Mouse (Mus musculus): ENCODE measurements around the gene Plekha3. TPM values are rescaled to one million over a fixed set of nuclear protein-coding genes. Genes with fewer than 3 reads are reported as not detected.

The Plekha3 gene
- polyA plus RNA-seq (2015; fragmentation: Nextera tagmentation; extraction: Ambion mirVana): 12.7 and 13.6 TPM in 2 replicates

DNA sequence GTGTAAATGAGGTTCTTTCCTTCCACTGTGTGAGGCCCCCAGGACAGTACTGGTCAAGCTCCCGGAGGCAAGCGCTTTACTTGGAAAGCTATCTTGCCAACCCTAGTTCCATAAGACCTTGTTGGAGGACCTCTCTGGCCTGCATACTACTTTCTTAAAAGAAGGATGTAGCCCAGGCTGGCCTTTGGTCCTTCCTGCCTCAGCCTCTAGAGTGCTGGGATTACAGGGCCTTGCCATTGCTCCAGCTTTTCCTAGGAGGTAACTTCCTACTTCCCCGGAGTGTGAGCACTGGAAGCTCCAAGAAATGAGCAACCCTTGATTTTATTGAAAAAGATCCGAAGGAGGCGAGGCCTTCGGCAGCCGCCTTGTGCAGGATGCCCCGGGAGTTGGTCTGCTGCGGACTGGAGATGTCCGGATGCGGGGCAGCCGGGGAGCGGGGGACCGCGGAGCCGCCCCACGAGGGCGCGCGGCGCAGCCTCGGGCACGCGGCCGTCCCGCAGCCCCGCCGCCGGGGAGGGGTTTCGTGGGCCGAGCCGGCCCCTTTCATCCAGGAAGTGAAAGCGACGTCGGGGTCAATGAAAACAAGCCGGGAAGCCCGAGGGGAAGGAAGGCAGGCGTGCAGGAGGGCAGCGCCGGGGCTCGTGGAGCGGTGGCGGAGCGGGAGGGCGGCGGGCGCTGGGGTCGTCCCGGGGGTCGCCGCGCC, at the start of gene Plekha3:
Plekha3 (plus strand) TSS at position 557 of the 703 bp plus-strand sequence.
- Histone ChIP-seq H3K4me1 (peaks cover 43% of the 10 kb centered on the region), H3K9me3 (no peaks in the 10 kb centered on the region), H3K4me3 (peak within 1 kb of the TSS; percentile 80), H3K4me2 (replicated peaks) (peak within 1 kb of the TSS; percentile 70), H3K36me3 (no peaks in the 10 kb centered on the region), H3K27ac (replicated peaks) (peak within 1 kb of the TSS; percentile 86), H3K9ac (replicated peaks) (peak within 1 kb of the TSS; percentile 73), H3K27me3 (no peaks in the 10 kb centered on the region)
- WGBS: 4% methylated on average over 51 of the region's 52 CpGs
- peak; percentile 70 for ATAC-seq (replicated peaks)

DNA sequence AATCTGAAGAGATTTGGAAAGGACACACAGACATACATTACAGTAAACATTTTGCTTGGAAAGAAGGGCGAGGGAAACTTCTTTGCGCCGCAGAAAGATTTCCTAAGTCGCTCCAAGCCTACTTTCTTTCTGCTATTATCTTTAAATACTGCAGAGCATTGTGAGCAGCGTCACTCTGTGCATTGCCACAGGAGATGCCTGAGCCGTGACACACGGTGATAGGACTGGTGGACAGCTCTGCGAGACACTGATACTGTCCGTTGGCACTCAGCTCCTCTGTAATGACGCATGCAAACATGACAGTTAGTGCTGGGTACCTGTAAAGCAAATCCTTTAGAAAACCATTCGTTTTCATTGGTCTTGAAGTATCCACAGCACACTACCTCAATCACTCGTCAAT, 44.8 kb upstream of the Plekha3 start:
- H3K27me3 ChIP-seq: no peaks in the 10 kb centered on the region
- no peak overlapping the region for H3K4me3 ChIP-seq
- WGBS: 96% methylated on average over 12 of the region's 12 CpGs
- H3K27ac ChIP-seq (replicated peaks): no peak overlapping the region
- no peak overlapping the region for H3K9ac ChIP-seq (replicated peaks)
- H3K9me3 ChIP-seq: no peaks in the 10 kb centered on the region
- no peak overlapping the region for H3K4me2 ChIP-seq (replicated peaks)
- no peak for ATAC-seq (replicated peaks)
- no peaks in the 10 kb centered on the region for H3K4me1 ChIP-seq
- H3K36me3 ChIP-seq: peaks cover 85% of the 10 kb centered on the region

DNA sequence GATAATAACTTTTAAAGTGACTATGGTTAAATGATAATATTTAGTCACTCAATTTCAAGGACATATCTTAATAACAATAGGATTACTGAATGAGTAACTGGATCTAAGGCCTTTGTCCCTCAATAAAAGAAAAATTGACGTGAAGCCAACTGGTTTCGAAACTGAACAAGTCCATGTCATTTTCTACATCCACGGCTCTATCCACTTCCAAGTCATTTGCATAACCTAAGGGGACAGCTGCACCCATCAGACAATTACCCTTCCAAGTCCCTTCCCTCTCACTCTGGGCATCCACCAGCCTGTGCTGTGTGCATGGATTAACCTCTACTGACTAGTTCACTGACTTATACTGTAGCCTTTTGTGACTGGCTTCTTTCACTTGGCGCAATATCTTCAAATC, 43.5 kb upstream of the Plekha3 start:
- no peaks in the 10 kb centered on the region for H3K27me3 ChIP-seq
- H3K4me3 ChIP-seq: no peak overlapping the region
- H3K4me1 ChIP-seq: no peaks in the 10 kb centered on the region
- H3K27ac ChIP-seq (replicated peaks): no peak overlapping the region
- 72% methylated on average over 4 of the region's 4 CpGs for WGBS
- H3K9me3 ChIP-seq: no peaks in the 10 kb centered on the region
- no peak overlapping the region for H3K4me2 ChIP-seq (replicated peaks)
- H3K36me3 ChIP-seq: peaks cover 86% of the 10 kb centered on the region
- no peak for ATAC-seq (replicated peaks)
- H3K9ac ChIP-seq (replicated peaks): no peak overlapping the region

DNA sequence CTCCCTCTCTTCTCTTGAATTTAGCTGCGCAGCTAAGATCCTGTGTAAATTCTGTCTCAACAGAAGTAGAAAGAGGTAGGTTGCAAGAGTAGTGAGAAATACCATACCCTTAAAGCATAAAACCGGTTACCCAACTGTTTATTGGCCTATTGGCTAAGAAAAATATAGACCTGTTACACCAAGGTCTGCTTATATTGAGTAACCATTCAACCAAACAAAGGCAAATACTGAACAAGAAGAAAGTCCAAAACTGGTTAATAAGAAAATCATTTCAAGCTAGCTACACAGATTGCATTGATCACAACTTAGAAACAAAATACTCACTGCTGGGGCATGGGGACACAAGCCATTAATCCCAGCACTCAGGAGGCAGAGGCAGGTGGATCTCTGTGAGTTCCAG, 35.4 kb upstream of the Plekha3 start:
- Histone ChIP-seq H3K27ac (replicated peaks) (no peak overlapping the region), H3K27me3 (no peaks in the 10 kb centered on the region), H3K9me3 (no peaks in the 10 kb centered on the region), H3K36me3 (peaks cover 70% of the 10 kb centered on the region), H3K4me1 (no peaks in the 10 kb centered on the region), H3K9ac (replicated peaks) (no peak overlapping the region), H3K4me2 (replicated peaks) (no peak overlapping the region), H3K4me3 (no peak overlapping the region)
- ATAC-seq (replicated peaks): no peak
- WGBS: 97% methylated on average over 2 of the region's 2 CpGs

DNA sequence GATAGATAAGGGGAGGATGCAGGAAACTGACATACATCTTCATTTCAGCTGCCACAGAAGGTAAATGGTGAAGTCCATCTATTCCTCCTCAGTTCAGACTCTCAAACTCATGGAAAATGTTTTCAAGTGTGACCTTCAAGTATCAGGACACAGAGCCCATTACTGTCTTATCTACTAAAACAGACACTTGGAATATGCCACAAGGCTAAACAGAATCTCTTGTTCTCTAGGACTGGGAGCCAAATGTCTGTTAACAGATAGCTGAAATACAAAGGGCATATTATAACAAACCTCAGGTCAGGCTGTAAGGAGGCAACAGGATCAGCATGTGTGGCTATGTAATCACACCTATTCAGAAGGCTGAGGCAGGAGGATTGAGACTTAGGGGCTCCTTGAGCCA, 31.3 kb upstream of the Plekha3 start:
- Histone ChIP-seq H3K27ac (replicated peaks) (no peak overlapping the region), H3K9me3 (no peaks in the 10 kb centered on the region), H3K36me3 (peaks cover 35% of the 10 kb centered on the region), H3K4me3 (no peak overlapping the region), H3K9ac (replicated peaks) (no peak overlapping the region), H3K27me3 (no peaks in the 10 kb centered on the region), H3K4me2 (replicated peaks) (no peak overlapping the region), H3K4me1 (peaks cover 15% of the 10 kb centered on the region)
- no peak for ATAC-seq (replicated peaks)

DNA sequence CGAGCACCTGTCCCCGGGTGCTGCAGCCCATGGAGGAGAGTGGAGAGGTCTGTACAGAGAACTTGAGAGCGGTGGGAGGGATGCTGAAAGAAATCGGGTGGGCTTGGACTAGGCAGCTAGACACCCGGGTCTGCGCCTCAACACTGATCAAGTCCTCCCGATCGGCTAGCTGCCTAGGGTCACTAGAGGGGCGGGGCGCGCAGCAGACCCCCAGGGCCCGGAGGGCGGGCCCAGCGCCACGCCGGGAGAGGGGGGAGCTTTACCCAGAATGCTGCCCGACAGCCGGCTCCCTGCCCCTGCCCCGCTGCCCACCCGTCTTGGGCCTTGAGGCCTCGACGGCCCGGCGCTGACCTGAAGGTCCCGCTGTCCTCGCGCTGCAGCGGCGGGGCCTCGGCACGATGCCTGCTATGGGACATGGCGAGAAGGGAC, 27.6 kb upstream of the Plekha3 start:
- peak overlapping the region; percentile 82 for H3K9ac ChIP-seq (replicated peaks)
- WGBS: under 1% methylated on average over 31 of the region's 32 CpGs
- peak overlapping the region; percentile 92 for H3K27ac ChIP-seq (replicated peaks)
- peak; percentile 69 for ATAC-seq (replicated peaks)
- peaks cover 17% of the 10 kb centered on the region for H3K4me1 ChIP-seq
- H3K4me2 ChIP-seq (replicated peaks): peak overlapping the region; percentile 67
- H3K4me3 ChIP-seq: peak overlapping the region; percentile 86
- no peaks in the 10 kb centered on the region for H3K27me3 ChIP-seq
- H3K9me3 ChIP-seq: no peaks in the 10 kb centered on the region
- peaks cover 2% of the 10 kb centered on the region for H3K36me3 ChIP-seq

DNA sequence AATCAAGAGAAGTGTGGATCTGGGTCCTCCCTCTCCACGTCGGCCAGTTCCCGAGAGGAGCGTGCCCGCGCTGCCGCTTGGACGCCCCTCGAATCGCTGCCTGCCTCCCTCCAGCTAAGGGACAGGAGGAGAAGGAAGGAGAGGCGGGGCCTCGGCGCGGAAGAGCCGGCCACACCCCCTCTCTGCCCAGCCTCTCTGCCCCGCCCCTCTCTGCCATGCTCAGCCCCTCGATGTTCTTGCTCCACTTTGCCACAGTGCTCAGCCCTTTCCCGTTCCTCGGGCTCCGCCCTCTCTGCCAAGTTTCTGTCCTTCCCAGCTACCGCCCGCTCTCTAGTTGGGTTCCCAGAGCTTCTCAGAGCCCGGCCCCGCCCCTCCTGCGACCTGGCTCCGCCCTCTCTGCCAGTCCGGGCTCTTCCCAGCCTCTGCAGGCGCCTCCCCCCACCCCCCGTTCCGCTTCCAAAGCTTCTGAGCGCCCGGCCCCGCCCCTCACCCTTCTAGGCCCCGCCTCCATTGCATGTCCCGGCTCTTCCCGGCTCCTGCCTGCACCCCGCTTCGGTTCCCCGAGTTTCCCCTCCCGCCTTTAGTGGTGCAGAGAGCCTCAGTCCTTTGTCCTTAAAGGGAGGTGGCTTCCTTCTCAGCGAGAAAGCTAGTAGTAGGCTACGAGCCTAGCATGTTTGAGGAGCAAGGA, 27.1 kb upstream of the Plekha3 start, which contains the start of the genes Prkra and Pjvk:
Prkra (minus strand) TSS at position 133 of the 688 bp plus-strand sequence.
Pjvk (plus strand) TSS at position 594 of the 688 bp plus-strand sequence.
- Histone ChIP-seq H3K9me3 (no peaks in the 10 kb centered on the region), H3K4me2 (replicated peaks) (peak within 1 kb of the TSS; percentile 67), H3K9ac (replicated peaks) (peak within 1 kb of the TSS; percentile 82), H3K27ac (replicated peaks) (peak within 1 kb of the TSS; percentile 92), H3K4me1 (peaks cover 17% of the 10 kb centered on the region), H3K4me3 (peak within 1 kb of the TSS; percentile 86), H3K36me3 (no peaks in the 10 kb centered on the region), H3K27me3 (no peaks in the 10 kb centered on the region)
- peak; percentile 99 for ATAC-seq (replicated peaks)
- under 1% methylated on average over 41 of the region's 42 CpGs for WGBS

DNA sequence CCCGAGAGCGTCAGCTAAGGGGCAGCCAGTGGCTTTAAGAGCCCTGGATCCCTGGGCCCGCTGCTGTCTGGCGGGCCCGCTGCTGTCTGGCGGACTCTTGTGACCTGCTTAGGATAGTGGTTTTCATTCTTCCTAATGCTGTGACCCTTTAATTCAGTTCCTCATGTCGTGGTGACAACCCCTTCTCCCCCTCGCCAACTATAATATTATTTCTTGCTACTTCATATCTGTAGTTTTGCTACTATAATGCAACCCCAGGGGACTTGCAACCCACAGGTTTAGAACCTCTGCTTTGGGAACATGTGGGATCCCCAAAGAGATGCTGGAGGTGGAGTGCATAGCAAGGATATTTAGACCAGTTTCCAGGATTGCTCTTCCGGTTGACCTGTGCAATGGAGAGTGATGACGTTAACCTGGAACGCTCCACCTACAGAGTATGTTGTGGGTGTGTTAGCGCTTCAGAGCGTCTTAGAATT, 26.4 kb upstream of the Plekha3 start:
- H3K36me3 ChIP-seq: no peaks in the 10 kb centered on the region
- no peaks in the 10 kb centered on the region for H3K9me3 ChIP-seq
- peak overlapping the region; percentile 50 for H3K9ac ChIP-seq (replicated peaks)
- H3K4me2 ChIP-seq (replicated peaks): peak overlapping the region; percentile 67
- H3K27ac ChIP-seq (replicated peaks): peak overlapping the region; percentile 92
- peak overlapping the region; percentile 86 for H3K4me3 ChIP-seq
- H3K4me1 ChIP-seq: peaks cover 17% of the 10 kb centered on the region
- WGBS: 31% methylated on average over 13 of the region's 13 CpGs
- peak; percentile 41 for ATAC-seq (replicated peaks)
- H3K27me3 ChIP-seq: no peaks in the 10 kb centered on the region

DNA sequence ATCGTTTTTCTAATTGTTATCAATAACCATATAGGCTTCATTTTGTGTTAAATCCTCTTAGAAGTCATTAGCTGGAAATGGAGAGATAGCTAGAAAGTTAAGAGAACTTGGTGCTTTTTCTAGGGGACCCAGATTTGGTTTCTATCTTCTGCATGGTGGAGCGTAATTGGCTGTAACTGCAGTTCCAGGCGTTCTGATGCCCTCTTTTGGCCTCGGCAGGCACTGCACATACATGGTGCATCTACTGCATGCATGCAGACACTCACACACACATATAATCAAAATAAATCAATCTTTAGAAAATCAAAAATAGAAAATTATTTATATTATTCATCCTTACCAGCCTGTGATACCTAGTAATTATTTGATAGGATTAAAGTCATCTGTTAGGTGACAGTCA, 22.0 kb upstream of the Plekha3 start:
- ATAC-seq (replicated peaks): no peak
- WGBS: 94% methylated on average over 4 of the region's 4 CpGs
- Histone ChIP-seq H3K36me3 (no peaks in the 10 kb centered on the region), H3K27ac (replicated peaks) (no peak overlapping the region), H3K9me3 (no peaks in the 10 kb centered on the region), H3K4me3 (no peak overlapping the region), H3K4me2 (replicated peaks) (no peak overlapping the region), H3K4me1 (peaks cover 6% of the 10 kb centered on the region; the same call in 1 of the 2 replicates), H3K9ac (replicated peaks) (no peak overlapping the region), H3K27me3 (no peaks in the 10 kb centered on the region)

DNA sequence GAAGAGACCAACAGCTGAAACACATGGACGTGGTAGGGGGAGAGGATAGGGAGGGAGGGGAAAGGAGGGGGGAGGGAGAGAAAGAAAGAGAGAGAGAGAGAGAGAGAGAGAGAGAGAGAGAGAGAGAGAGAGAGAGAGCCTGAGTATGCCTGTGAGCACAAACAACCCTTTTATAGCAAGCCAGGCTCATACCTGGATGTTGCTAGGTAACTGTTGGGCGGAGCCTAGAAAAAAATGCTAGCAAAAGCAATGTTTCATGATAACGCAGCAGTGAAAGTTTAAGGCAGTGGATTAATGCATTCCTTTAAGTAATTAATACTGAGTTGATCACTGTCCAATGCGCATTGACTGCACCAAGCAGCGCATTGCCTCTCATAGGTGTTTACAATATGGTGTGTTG, 20.4 kb upstream of the Plekha3 start:
- Histone ChIP-seq H3K27me3 (no peaks in the 10 kb centered on the region), H3K27ac (replicated peaks) (no peak overlapping the region), H3K9ac (replicated peaks) (no peak overlapping the region), H3K36me3 (no peaks in the 10 kb centered on the region), H3K9me3 (no peaks in the 10 kb centered on the region), H3K4me1 (no peaks in the 10 kb centered on the region), H3K4me2 (replicated peaks) (no peak overlapping the region), H3K4me3 (no peak overlapping the region)
- ATAC-seq (replicated peaks): no peak
- 66% methylated on average over 5 of the region's 5 CpGs for WGBS

DNA sequence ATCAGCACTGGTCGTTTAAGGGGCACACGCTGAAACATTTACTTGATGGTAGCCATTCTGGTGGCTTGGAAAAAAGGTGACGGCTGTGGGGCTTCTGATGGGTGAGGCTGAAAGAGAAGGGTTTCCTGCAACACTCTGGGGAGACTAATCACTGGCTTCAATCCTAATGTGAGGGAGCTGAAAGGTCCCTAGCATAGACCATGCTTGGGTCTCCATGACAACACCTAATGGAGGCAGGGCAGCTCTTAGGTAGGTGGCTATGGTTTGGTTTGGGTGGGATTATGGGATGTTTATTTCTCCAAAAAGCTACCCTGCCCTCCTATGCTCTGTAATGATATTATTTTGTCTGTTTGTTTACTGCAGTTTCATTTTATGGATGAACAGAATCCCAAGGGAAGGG, 19.6 kb upstream of the Plekha3 start:
- no peak for ATAC-seq (replicated peaks)
- no peaks in the 10 kb centered on the region for H3K36me3 ChIP-seq
- H3K27me3 ChIP-seq: no peaks in the 10 kb centered on the region
- H3K27ac ChIP-seq (replicated peaks): no peak overlapping the region
- H3K9ac ChIP-seq (replicated peaks): no peak overlapping the region
- no peak overlapping the region for H3K4me2 ChIP-seq (replicated peaks)
- H3K4me1 ChIP-seq: no peaks in the 10 kb centered on the region
- H3K4me3 ChIP-seq: no peak overlapping the region
- WGBS: 76% methylated on average over 3 of the region's 3 CpGs
- no peaks in the 10 kb centered on the region for H3K9me3 ChIP-seq

DNA sequence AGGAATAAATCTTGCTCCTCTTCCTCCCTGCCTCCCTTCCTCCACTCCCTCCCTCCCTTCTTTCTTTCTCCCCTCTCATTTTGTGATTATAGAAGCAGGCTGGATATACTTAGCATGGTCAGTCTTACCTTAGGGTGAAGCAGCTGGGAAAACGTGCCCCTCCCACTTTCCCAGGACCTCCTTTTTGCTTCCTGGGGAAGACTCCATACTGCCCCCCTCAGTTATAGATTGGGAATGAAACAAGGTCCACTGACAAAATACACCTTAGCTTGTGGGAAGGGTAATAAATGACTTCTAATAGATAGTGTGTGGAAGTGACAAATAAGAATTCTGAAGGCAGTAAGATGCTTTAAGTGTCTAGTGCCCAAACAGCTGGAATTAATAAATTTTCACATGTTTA, 19.1 kb upstream of the Plekha3 start:
- H3K36me3 ChIP-seq: no peaks in the 10 kb centered on the region
- H3K4me3 ChIP-seq: no peak overlapping the region
- no peak for ATAC-seq (replicated peaks)
- H3K27ac ChIP-seq (replicated peaks): no peak overlapping the region
- 30% methylated on average over 1 of the region's 1 CpGs for WGBS
- H3K9ac ChIP-seq (replicated peaks): no peak overlapping the region
- H3K9me3 ChIP-seq: no peaks in the 10 kb centered on the region
- H3K27me3 ChIP-seq: no peaks in the 10 kb centered on the region
- H3K4me2 ChIP-seq (replicated peaks): no peak overlapping the region
- no peaks in the 10 kb centered on the region for H3K4me1 ChIP-seq
